Mouse (Mus musculus) spleen, postnatal 14 days (tissue): ENCODE data around the gene Prr18.
A peak's percentile ranks its signal among the peaks of the same experiment; 100 is the strongest.
"Not testable (repeated sequence)": the region's sequence is repeated elsewhere in the genome, so short reads cannot be mapped to it uniquely, and the experiment has no call there.

ENCODE experiments used
- DNase-seq, 2 experiments: peaks; one replicate each; pipeline ENCODE4 v3.0.0; 2021 to 2022; ENCODE audit warnings: low spot score in 2 of 2

Gene Prr18

DNA sequence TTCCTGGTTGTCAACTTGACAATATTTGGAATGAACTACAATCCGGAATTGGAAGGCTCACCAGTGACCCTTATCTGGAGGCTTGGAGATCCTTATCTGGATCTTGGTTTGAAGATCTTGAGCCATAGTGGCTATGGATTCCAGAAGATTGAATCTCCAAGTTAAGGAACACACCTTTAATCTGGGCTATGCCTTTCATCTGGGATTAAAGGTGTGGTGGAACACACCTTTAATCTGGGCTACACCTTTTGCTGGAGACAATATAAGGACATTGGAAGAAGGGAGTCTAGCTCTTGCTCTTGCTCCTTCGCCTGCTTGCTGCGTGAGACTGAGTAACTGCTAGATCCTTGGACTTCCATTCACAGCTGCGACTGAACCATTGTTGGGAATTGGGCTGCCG is at the start of gene Prr18:
Gene Prr18, plus strand, starts transcription at position 301 of the 400 bp plus-strand sequence.
- DNase-seq, result not testable (repeated sequence)

DNA sequence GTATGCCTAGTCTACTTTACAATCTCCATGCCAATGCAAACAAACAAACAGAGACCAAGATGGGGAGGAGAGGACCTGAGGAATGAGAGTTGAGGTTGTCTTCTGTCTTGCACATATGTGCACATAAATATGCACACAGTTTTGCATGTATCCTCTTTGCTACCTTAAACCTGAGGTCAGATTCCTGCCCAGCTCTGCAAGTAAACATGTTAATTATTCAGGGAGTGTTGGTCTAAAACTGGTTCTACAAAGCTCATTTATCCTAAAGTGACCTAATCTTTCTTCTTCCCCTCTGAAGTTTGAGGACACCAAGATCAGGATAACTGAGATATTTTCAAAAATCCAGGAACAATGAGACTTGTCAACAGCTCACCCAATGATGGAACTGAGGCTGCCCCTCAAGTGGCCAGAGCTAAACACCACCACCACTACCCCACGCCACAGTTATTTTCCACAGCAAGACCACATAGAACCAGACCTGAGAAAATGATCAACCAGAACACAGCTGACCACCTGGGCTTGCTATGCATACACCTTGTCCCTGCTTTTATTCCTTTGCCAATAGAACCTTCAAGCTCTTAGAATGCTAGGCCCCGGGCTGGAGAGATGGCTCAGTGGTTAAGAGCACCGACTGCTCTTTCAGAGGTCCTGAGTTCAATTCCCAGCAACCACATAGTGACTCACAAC is 47.1 kb upstream of the Prr18 start:
- no peak for DNase-seq

DNA sequence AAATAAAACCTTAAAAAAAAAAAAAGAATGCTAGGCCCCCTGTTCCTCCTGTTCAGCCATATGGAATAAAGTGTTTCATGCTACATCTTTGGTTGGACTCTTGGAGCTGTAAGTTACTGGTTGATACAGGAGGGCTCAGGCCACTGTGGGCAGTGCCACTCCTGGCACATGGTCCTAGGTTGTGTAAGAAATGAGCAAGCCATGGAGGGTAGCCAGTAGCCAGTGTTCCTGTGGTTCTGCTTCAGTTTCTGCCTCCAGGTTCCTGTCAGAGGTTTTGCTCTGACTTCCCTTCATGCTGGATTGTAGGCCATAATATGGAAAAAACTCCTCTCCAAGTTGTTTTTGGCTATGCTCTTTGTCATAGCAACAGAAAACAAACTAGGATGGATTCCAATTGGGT is 46.5 kb upstream of the Prr18 start:
- DNase-seq, result no peak

DNA sequence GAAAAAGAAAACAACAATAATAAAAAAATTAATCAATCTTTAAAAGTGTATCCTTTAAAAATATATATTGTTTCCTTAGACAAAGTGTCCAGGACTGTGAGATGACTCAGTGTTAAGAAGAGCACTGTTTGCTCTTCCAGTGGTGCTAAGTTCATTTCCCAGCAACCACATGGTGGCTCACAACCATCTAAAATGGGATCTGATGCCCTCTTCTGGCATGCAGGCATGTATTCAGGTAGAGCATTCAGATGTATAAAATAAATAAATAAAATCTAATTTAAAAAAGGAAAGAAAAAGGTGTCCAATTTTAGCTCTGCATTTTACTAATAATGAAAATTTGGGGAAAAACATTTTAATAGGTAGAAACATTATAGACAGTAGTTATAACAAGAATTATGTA is 41.4 kb upstream of the Prr18 start:
- no peak for DNase-seq

DNA sequence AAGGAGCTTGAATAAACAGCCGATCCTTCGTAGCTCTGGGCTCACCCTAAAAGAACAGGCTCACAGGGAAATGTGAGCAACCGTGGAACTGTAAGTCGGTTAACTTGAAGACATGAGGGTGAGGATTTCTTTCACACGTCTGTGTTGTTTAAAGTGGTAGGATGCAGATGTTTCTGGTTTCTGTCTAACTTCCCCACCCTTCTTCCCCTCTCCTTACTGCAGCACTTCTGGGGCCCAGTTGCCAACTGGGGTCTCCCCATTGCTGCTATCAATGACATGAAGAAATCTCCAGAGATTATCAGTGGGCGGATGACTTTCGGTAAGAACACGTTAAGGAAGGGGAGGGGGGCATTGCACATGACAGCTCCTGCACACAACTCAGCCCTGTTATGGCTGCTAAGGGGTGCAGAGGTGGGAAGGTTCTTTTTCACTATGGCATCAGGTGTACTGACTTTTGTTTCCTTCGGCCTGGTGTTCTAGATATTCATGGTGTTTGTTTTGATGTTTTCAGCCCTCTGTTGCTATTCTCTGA is 40.9 kb upstream of the Prr18 start:
- no peak for DNase-seq

DNA sequence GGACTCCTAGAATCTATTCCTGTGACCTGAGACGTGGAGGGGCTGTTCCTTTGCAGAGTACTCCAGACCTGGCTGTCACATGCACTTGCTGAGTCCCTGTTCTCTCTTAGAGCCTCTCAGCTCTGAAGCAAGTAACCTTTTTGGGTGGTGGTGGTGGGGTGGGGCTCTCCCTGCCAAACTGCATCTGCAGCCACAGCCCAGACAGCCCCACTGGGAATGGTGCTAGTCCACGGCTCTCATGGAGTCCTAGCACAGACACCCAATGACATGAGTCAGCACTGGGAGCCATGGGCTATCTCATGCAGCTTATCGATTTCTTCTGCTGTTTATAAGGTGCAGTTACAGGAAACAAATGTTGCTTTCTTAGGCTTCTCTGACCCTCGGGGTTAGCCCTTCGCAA is 39.5 kb upstream of the Prr18 start:
- DNase-seq, result no peak

DNA sequence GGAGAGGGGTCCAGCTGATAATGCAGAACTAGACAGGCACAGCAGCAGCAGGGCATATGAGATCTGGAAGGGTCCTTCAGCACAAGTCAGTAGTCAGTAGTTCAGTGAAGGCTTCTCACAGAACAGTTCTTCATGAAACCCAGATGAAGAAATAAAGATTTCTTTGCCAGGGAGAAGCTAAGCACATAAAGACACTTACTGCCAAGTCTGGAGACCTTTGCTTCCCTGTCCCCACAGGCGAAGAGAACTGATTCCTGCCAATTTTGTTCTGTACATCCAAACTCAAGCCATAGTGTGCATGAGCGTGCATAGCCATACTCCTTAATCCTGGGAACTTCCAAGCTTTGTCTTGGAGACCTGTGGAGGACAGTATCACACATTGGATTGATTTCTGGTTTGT is 39.0 kb upstream of the Prr18 start:
- no peak for DNase-seq

DNA sequence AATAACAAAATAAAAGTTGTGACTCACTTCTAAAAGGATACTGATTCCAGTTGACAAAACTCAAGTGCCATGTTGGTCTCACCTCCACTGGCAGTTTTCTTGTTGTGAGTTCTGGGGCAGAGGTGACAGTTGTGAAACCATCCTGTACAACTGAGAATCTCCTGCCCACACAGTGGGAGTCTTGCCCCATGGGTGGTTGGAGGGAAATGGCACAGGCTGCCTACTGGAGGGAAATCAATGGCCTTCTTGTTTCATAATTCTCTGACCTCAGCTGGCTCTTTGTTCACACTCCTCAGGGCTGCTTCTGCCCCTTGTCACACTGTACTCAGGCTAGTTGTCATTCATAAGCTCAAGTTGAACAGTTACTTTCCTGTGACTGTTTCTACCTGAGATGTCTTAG is 37.7 kb upstream of the Prr18 start:
- DNase-seq, result no peak

DNA sequence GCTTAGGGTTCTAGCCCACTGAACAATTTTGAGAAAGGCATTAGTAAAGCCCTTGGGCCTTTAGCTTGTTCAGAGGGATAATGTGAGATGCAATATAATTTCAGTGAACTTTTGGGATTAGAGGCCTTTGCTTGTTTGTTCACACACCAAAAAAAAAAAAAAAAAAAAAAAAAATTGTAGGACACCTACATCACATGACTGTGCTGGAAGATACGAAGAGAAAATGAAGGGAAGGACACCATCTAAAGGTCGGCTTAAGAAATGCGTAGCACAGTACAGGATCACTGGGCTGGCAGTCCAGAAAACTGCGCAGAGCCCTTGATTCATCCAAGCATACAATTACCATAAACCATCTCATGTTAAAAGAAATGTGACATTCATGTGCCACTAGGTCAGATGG is 35.7 kb upstream of the Prr18 start:
- DNase-seq, result no peak

DNA sequence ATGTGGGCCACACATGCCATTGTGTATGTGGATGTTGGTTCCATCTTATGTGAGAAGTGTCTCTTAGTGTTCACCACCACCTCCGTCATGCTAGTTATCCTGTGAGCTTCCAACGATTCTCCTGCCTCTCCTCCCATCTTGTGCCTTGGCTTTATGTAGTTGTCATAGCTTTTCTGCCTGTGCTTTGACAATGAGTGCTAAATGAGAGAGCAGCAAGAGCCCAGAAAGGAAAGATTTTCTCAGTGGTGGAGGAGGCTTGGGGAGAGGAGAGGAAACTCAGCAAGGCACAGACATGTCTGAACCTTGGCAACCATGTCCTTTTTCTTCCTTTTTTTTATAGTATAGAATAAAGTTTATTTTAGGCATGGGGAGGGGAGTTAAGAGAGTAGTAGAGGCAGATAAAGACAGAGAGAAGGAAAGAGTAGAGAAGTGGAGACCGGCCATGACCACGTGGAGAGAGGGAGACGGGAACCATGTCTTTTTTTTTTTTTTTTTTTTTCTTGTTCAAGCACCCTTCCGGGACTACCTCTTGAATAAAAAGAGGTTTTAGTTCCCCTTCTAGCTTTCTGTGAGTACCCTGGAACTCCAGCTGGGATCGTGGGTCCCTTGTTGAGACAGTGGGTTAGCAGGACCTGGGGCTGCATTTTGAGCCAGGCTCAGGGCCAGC is 34.4 kb upstream of the Prr18 start:
- DNase-seq, result no peak

DNA sequence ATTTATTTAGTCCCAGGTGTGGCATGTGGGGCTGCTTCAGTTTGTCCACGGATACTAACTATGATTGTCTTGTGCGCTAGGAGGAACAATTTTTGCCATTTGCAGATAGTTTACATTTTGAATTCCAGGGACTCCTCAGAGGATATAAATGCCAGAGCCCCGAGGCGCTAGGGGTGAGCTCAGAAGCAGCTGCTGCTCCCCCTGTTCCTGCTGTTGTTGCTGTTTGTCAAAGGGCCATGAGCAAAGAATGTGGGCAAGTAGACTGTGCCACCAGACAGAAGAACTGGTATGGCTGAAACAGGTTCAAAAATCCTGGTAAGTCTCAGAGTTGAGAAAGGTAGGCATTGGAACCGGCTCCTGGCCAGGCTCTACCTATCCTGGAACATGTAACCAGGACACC is 33.6 kb upstream of the Prr18 start:
- no peak for DNase-seq

DNA sequence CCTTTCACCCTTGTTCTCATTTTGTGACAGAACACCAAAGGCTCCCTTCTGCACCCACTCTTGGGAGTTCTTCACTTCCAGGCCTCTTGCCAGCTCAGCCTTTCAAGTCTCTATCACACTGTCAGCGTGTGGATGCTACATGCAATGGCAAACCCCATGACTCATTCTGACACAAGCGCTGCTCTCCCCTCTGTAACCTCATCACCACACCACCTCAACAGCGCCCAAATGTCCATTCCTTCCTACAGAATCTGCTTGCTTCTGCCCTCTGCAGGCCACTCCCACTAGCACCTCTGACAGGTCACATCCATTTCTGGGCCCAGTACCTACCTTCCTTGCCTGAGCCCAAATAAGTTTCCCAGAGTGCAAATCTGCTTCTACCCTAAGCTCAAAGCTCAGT is 31.5 kb upstream of the Prr18 start:
- no peak for DNase-seq

DNA sequence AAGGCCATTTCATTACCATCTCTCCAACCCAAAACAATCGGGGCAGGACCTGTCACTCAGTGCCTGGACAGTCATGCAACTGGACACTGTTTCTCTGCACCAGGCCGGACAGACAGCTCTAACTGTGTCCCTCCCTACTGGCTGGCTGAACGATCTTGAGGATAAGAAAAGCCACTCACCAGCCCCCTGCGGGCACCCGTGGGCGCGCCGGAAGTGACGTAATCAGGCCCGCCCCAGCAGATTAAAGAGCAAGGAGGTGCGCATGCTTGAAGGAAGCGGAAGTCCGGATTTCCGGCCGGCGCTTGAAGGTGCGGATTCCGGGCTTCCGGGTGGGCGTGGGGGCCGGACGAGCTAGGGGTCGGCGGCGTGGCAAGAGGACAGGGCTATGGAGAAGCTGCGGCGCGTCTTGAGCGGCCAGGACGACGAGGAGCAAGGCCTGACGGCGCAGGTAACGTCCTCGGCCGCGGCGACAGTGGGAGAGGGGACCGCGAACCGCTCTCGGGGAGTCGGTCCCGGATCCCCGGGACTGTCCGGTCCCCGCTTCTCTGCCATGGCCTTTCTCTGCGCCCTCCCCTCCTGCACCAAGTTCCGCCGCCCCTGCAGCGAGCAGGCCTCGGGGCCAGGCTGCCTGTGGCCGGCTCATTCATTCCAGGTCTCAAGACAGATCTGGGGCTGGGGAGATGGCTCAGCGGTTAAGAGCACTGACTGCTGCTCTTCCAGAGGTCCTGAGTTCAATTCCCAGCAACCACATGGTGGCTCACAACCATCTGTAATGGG is 26.2 kb upstream of the Prr18 start, which contains the start of gene Sft2d1:
Gene Sft2d1, plus strand, starts transcription at position 265 of the 777 bp plus-strand sequence.
- DNase-seq, result peak; percentile 86 to 93

DNA sequence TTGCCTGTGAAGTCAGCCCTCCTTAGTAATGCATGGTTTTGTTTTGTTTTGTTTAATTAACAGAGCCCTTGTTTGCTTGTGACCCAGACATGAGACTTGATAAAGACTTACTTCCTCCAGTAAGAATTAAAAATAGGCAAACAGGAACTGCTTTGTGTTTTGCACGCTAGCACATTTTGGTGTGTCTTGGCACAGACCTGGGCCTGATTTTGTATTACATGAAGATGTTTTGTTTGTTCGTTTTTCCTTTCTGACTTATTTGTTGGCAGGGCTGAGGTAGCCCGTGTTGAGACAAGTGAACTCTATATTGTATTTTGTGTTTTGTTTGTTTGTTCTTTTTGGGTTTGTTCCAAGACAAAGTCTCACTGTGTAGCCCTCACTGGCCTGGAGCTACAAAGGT is 25.5 kb upstream of the Prr18 start:
- no peak for DNase-seq

DNA sequence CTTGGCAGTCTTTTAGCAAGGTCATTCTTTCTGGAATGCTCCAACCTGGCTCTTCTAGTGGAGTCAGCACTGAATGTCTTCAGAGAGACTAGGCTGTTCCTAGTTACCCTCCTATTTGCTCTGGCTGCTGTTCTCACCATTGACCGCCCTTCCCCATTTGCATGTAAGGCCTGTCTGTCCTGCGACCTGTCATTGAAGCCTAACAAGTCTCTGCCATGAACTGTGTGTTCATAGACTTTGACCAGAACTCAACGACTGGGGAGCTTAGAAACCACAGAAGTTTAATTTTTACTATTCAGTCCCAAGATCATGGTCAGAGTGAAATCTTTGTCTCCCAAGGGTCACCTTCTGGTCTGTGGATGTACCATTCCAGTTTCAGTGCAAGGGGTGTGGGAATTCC is 23.3 kb upstream of the Prr18 start:
- no peak for DNase-seq

DNA sequence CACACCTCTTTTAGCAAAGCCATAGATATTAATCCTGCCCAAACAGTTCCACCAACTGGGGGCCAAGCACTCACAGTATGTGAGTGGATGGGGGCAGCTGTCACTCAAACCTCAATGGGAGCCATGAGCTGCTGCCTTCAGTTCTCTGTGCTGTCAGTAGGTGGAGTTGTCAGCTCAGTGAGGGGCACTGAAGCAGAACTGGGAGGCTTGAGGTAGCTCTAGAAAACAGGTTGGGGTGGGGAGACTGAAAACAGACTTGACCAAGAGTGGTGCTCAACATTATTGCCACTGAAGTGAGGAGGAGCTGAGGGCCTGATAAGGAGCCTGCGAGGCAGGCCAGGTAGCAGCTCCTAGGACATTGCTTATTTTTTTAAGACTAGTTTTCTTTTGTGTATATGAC is 21.0 kb upstream of the Prr18 start:
- no peak for DNase-seq

DNA sequence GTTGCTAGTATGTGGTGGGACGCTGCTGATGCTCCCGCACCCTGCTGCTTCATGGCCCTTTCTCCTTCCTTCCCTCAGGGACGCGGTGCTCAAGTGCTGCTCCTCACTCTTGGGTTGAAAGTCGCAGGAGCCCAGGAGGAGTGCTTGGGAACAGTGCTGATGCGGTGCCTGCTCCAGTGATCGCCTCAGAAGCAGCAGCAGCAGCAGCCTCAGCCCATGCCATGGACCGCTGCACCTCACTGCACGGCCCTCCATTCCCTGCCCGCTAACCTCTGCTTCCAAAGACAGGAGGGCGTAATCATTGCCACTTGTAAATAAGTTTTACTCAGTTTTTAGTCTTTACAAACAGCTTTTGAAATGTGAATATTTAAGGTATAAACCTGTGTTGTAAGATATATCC is 10.4 kb upstream of the Prr18 start:
- not testable (repeated sequence) for DNase-seq

DNA sequence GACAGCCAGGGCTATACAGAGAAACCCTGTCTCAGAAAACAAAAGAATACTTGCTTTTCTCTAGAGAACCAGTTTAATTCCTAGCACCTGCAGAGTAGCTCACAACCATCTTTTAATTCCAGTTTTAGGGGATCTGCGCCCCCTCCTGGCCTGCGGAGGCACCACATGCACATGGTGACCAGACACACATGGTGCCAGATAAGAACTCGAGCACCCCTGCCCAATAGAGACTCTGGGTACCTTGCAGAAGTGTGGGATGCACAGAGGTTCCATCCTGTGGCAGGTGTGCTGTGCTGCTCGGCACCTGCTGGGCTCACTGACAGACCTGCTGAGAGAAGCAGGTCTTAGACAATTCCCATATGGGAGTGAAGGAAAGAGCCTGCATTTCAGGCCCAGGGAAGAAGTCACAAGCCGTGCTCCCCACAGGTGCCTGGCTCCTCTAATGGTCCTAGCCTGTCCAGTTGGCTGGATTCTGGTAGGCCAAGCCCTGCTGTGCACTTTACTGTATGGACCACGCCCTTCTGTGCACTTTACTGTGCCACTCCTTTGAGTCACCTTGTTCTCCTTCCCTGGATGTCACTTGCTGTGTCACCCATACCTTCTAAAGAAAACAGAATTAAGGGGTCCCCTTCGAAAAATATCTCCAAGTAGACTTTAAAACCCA is 8.6 kb upstream of the Prr18 start:
- DNase-seq, result no peak

DNA sequence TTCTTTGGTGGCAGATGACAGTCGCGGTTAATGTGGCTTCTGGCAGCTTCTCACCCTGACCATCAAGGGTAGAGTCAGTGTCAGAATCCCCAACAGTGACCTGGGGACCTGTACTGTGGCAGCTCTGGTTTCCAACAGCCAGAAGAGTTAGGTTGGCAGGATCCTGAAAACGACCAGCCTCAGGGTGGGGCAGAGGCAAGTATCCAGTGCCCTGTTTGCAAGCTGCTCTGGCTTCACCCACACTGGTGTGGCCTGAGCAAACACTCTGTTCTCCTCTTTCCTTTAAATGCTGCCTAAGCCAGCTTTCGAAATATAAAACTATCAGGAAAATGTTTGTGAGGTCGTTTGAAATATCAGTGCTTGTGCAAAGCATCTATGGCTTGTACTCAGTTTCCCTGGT is 6.7 kb upstream of the Prr18 start:
- no peak for DNase-seq

DNA sequence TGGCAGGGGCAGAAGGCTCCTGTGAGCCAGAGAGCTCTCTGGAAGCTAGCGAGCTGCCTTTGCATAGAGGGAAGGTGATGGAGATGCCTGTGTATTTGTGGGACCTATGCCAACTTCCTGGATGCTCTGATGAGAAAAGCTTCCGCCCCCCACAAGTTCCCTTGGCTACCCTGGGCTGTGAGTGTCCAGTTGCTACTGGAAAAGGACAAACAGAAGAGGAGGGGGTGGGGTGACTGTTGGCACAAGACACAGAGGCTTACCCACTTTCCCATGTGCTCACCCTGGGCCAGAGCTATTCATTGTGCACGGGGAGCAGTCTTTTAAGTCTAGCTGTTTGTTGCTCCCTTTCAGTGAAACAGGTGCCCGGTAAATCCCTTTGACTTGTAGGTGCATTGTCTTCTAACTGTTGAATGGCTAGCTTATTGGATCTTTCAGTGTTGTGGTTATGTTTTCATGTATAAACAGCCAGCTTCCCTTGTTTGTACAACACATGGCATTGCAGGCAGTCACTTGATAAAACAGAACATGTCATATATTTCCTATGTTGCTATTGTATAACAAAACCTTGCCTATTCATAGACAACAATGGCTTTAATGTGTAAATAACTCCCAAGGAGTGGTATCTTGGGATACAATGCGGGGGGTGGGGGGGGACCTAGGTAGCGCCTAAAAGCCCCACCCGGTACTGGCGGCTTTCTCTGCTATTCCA is 2.6 kb downstream of the Prr18 start:
- no peak for DNase-seq
